Mouse (Mus musculus): ENCODE measurements around the gene Apoa5.

- TF ChIP-seq USF1 (IDR thresholded peaks at IDR 0.05; ENCODE audit: low read depth), result no peak
- no peak for TF ChIP-seq CTCF (IDR thresholded peaks at IDR 0.05; ENCODE audit: control insufficient read depth, insufficient read depth, insufficient read length)
- no peak for TF ChIP-seq CEBPB (IDR thresholded peaks at IDR 0.05; ENCODE audit: low read depth)
Observed at GRCm38 (mm10) chr9:46243122-46243521, 25.3 kb upstream of the Apoa5 start.
